Comparison of ENCODE assay signal across 25 mouse cellular contexts in genomic region chr12:109899420-109899819, GRCm38 (mm10).
DNase-seq lines count a peak whose midpoint lies in the region; ATAC-seq lines count a peak whose summit lies in the region.
"Had no signal": no experiment of that assay in that cellular context is flagged by ENCODE, and none has a peak within 500 bp of the region (broad histone marks: within the 10 kb centered on the region; RNA-seq: fewer than 3 reads in every experiment).

No protein-coding gene starts in this region.

- peak overlapping the region; percentile 60 for H3K27ac ChIP-seq in embryonic facial prominence, embryonic 13.5 days
- H3K27ac ChIP-seq in limb, embryonic 12.5 days = 0 out of 2 replicates have a peak overlapping the region, but pooled peaks have one; percentile 32
- H3K27ac ChIP-seq: forebrain, embryonic 13.5 days; heart, embryonic 10.5 days; hindbrain, embryonic 15.5 days had no signal

- H3K9me3 ChIP-seq in embryonic facial prominence, embryonic 13.5 days = no peaks in the 10 kb centered on the region
- 0 out of 2 replicates have a peak, but pooled peaks cover 5% of the 10 kb centered on the region for H3K9me3 ChIP-seq in limb, embryonic 12.5 days
- H3K9me3 ChIP-seq: forebrain, embryonic 13.5 days; hindbrain, embryonic 15.5 days had no signal

- WGBS in embryonic facial prominence, embryonic 13.5 days = 44% methylated on average over 3 of the region's 3 CpGs
- WGBS in limb, embryonic 12.5 days = 49% methylated on average over 3 of the region's 3 CpGs

- peaks cover 21% of the 10 kb centered on the region for H3K4me1 ChIP-seq in embryonic facial prominence, embryonic 13.5 days
- peaks cover 36% of the 10 kb centered on the region for H3K4me1 ChIP-seq in limb, embryonic 12.5 days (replicated peaks)
- H3K4me1 ChIP-seq: heart, embryonic 10.5 days; hindbrain, embryonic 15.5 days had no signal

- H3K4me3 ChIP-seq in embryonic facial prominence, embryonic 13.5 days = no peak overlapping the region
- H3K4me3 ChIP-seq in limb, embryonic 12.5 days (replicated peaks) = no peak overlapping the region
- H3K4me3 ChIP-seq: forebrain, embryonic 13.5 days; heart, embryonic 10.5 days; hindbrain, embryonic 15.5 days had no signal

- H3K27me3 ChIP-seq in embryonic facial prominence, embryonic 13.5 days = no peaks in the 10 kb centered on the region
- H3K27me3 ChIP-seq in limb, embryonic 12.5 days = peaks cover 7% of the 10 kb centered on the region; the same call in 1 of the 2 replicates
- H3K27me3 ChIP-seq: forebrain, embryonic 13.5 days; hindbrain, embryonic 15.5 days; Patski had no signal

- no peak overlapping the region for H3K4me2 ChIP-seq in embryonic facial prominence, embryonic 13.5 days
- H3K4me2 ChIP-seq in limb, embryonic 12.5 days = no peak overlapping the region
- H3K4me2 ChIP-seq: forebrain, embryonic 13.5 days; hindbrain, embryonic 15.5 days had no signal

- peak; percentile 67; the same call in 1 of the 2 replicates for ATAC-seq in embryonic facial prominence, embryonic 13.5 days (ENCODE audit: insufficient number of reproducible peaks, insufficient read depth, low FRiP score, low TSS enrichment, low read depth)
- no peak; the same call in 1 of the 2 replicates for ATAC-seq in limb, embryonic 12.5 days (ENCODE audit: insufficient number of reproducible peaks, insufficient read depth, low FRiP score, low TSS enrichment, low read depth)
- ATAC-seq: activated CD4-positive, CD25-positive, alpha-beta regulatory T cell, adult 4 months; CD4-positive, CD25-positive, alpha-beta regulatory T cell, adult 4 months; forebrain, embryonic 13.5 days; intestine, embryonic 16.5 days; Patski had no signal

- H3K36me3 ChIP-seq in embryonic facial prominence, embryonic 13.5 days = no peaks in the 10 kb centered on the region
- no peaks in the 10 kb centered on the region for H3K36me3 ChIP-seq in limb, embryonic 12.5 days
- H3K36me3 ChIP-seq: G1E; heart, embryonic 10.5 days; hindbrain, embryonic 15.5 days had no signal

- H3K9ac ChIP-seq in embryonic facial prominence, embryonic 13.5 days = no peak overlapping the region
- H3K9ac ChIP-seq in limb, embryonic 12.5 days (replicated peaks) = no peak overlapping the region
- H3K9ac ChIP-seq: forebrain, embryonic 13.5 days; hindbrain, embryonic 15.5 days had no signal

- peak; percentile 27 for DNase-seq in 3T3-L1 (ENCODE audit: low read depth, low spot score)
- peak; percentile 77 for DNase-seq in NIH3T3 (ENCODE audit: low read depth)
- no peak for DNase-seq in gastrocnemius, adult 8-10 months (ENCODE audit: low spot score in 2 of 2)
- no peak for DNase-seq in right cerebral cortex, postnatal 25 days
- no peak for DNase-seq in MN1 (ENCODE audit: low spot score)
- DNase-seq: adrenal gland, adult 2 months; B cell, adult 2 months; cerebellum, adult 11 months; cerebellum, adult 8-10 months; cerebellum, postnatal 14 days; embryo, embryonic 11 days; gastrocnemius, postnatal 10 days; heart, adult 18-20 months; heart, postnatal 10 days; kidney, adult 2 months had no signal

Comparison
In these comparisons a context has a peak if more than half of its experiments do, and no peak if none do; other contexts are left out.
1. DNase-seq: peak in 3T3-L1 (single experiment) and NIH3T3 (single experiment); none in gastrocnemius, adult 8-10 months (0 of 2), right cerebral cortex, postnatal 25 days (single experiment) and MN1 (single experiment).